Mouse (Mus musculus): ENCODE data around the gene Adora2a. TPM values are rescaled to one million over a fixed set of nuclear protein-coding genes. Genes with fewer than 3 reads are reported as not detected.
"Not testable (repeated sequence)": the region's sequence is repeated elsewhere in the genome, so short reads cannot be mapped to it uniquely, and the experiment has no call there.

Gene Adora2a
- polyA plus RNA-seq, 1 experiment: 2.4 TPM

GRCm38 (mm10) chr10:75337231-75337630, 20.6 kb downstream of the Adora2a start:
- no peak for DNase-seq (ENCODE audit: low read depth, low spot score)
- 55% methylated on average over 10 of the region's 10 CpGs for WGBS

GRCm38 (mm10) chr10:75338852-75339251, 22.2 kb downstream of the Adora2a start:
- 77% methylated on average over 5 of the region's 5 CpGs for WGBS
- no peak for DNase-seq (ENCODE audit: low read depth, low spot score)

- WGBS: 75% methylated on average over 7 of the region's 7 CpGs
- no peak for DNase-seq (ENCODE audit: low read depth, low spot score)
Observed at GRCm38 (mm10) chr10:75339377-75339776, 22.7 kb downstream of the Adora2a start.

GRCm38 (mm10) chr10:75341936-75342335, 25.3 kb downstream of the Adora2a start:
- WGBS: 30% methylated on average over 8 of the region's 8 CpGs
- no peak for DNase-seq (ENCODE audit: low read depth, low spot score)

GRCm38 (mm10) chr10:75344563-75344962, 27.9 kb downstream of the Adora2a start:
- not testable (repeated sequence) for DNase-seq (ENCODE audit: low read depth, low spot score)
- WGBS: 73% methylated on average over 1 of the region's 1 CpGs

DNA sequence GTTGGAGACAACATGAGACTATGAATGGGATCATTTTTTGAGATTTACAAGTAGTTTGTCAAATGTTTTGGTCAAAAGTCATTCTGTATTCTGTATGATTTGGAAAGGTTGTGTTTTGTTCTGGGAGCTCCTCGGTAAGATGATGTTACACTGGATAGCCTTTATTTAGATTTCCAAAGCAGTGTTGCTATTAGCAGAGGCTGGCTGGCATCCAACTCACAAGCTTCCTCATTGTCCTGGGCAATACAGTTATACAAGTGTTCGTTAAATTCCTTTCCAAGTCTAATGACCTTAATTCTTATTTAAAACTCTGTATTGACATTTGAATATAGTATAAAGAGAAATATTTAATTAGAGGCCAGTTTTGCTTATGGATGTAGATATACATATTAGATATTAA, 28.6 kb downstream of the Adora2a start:
- DNase-seq (ENCODE audit: low read depth, low spot score): no peak
- 10% methylated on average over 2 of the region's 2 CpGs for WGBS

DNA sequence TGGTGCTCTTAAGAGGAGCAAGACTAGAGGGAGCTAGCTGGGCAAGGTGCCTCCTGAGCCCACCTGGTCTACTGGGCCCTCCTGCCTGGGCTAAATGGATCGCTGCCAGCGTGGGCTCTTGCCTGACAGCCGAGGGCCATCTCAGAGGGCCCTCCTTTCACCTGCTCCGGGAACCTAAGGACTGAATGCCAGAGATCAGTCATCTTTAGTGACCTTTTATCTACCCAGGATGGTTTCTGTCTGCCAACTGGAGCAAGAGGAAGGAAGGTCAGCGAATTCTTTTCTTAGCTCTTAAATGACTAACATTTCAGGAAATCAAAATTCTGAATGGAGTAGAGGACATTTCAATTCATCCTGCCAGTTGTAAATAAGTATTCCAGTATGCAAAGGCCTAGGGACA, 33.9 kb downstream of the Adora2a start:
- no peak for DNase-seq (ENCODE audit: low read depth, low spot score)
- 72% methylated on average over 5 of the region's 5 CpGs for WGBS

GRCm38 (mm10) chr10:75352541-75352940, 35.9 kb downstream of the Adora2a start:
- 94% methylated on average over 12 of the region's 12 CpGs for WGBS
- no peak for DNase-seq (ENCODE audit: low read depth, low spot score)

DNA sequence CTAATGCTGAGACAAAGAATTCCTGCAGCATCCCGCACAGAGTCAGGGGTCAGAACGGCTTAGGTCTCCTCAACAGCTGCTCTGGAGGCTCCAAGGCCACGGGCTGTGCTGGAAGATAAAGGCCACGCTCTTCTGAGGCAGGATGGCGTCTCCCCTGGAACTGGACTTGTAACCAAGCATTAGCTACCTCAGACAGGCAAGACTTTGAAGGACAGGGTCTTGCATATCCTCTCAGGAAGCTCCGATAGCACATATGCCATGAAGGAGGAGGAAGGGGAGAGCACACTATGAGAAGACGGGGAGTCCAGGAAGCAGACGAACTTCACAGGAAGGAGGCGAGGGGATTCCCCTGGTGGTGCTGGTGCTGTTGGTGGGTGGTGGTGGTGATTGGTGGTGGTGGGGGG, 37.2 kb downstream of the Adora2a start:
- not testable (repeated sequence) for DNase-seq (ENCODE audit: low read depth, low spot score)
- WGBS: 61% methylated on average over 9 of the region's 9 CpGs

GRCm38 (mm10) chr10:75355341-75355740, 38.7 kb downstream of the Adora2a start:
- WGBS: 60% methylated on average over 4 of the region's 4 CpGs
- DNase-seq (ENCODE audit: low read depth, low spot score): no peak

GRCm38 (mm10) chr10:75364214-75364690, 47.6 kb downstream of the Adora2a start:
- 15% methylated on average over 1 of the region's 1 CpGs for WGBS
- DNase-seq (ENCODE audit: low read depth, low spot score): not testable (repeated sequence)

GRCm38 (mm10) chr10:75364796-75365195, 48.1 kb downstream of the Adora2a start:
- 59% methylated on average over 9 of the region's 9 CpGs for WGBS
- DNase-seq (ENCODE audit: low read depth, low spot score): no peak

DNA sequence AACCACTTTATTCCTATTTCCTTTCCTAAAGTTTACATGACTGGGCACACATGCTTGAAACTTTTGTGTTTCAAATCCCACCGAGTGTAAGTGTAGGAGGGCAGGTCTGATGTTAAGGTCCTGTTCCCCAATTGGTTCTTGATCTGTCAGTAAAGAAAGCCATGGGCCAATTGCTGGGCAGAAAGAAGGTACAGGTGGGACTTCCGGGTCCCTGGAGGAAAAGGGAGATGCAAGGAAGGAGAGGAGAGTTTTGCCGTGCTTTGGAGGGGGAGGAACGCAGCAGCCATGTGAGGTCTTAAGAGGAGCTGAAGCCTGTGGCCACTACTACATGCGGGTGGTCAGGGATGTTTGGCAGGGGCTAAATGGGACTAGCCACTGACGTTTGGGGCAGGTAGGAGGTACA, 48.6 kb downstream of the Adora2a start:
- 56% methylated on average over 6 of the region's 6 CpGs for WGBS
- DNase-seq (ENCODE audit: low read depth, low spot score): no peak

DNA sequence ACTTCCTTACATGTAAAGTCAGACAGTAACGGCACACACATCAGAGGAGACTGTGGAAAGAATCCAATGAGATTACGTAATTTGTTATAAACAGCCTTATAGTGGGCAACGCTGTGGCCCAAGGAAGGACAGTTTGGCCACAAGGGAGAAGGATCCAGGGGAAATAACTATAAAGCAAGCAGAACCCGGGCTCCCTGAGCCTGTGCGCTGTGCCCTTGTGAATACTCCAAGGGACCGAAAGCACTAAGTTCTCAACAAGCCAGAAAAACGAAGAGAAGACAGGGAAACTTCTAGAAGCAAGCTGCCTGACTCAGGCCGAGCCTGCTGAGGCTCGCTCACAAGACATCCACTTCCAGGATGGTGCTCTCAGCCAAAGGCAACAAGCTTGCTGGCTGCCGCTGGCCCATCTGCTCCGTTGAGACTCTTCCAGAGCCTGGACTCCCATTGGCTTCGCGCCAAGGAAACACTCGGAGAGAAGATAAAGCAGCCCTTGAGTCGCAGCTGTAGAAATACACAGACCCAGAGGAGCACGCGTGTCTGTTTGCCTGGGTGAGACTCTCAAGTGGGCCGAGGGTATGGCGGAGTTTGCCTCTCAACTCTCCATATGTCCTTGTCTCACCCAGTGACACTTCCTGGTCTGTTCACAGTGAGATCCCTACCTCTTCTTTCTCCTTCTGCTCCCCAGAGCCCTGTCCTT, 57.1 kb downstream of the Adora2a start:
- DNase-seq (ENCODE audit: low read depth, low spot score): not testable (repeated sequence)
- WGBS: 39% methylated on average over 15 of the region's 19 CpGs

DNA sequence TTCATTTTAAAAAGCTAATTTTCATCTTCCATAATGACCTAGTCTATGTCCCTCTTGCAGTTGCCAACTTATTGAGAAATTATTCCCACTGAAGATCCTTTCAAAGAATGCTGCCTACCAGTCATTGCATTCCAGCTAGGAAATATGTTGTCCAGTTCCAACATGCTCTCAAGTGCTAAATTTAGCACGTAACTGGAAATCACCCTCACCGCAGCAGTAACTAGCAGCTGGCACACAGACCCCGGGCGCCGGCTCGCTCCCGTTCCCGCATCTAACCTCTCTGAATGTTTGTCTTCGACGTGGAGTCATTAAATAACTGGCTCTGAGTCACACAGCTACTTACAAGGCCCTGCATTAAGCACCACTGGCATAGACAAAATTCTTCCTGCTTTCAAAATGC, 62.0 kb downstream of the Adora2a start:
- no peak for DNase-seq (ENCODE audit: low read depth, low spot score)
- WGBS: 36% methylated on average over 10 of the region's 10 CpGs

Other genes with a start within 250 kb of the Adora2a start
- gene Specc1l, start 104.8 kb upstream of the Adora2a start, polyA plus RNA-seq (2012; rRNA removed): 26.2 and 40.2 TPM in 2 replicates
- gene Upb1, start 84.2 kb downstream of the Adora2a start, polyA plus RNA-seq (2012; rRNA removed): 1.1 and 1.3 TPM in 2 replicates
- 30.6 and 44.8 TPM in 2 replicates for gene Snrpd3, start 200.7 kb downstream of the Adora2a start, polyA plus RNA-seq (2012; rRNA removed)
- 95.7 and 159 TPM in 2 replicates for gene Gucd1, start 201.1 kb downstream of the Adora2a start, polyA plus RNA-seq (2012; rRNA removed)
- gene Lrrc75b, start 243.5 kb downstream of the Adora2a start, polyA plus RNA-seq (2012; rRNA removed): 1.0 TPM in 2 replicates
- 370 and 634 TPM in 2 replicates for gene Ggt1, start 244.7 kb downstream of the Adora2a start, polyA plus RNA-seq (2012; rRNA removed)